Mouse (Mus musculus) natural killer cell, adult 2 months (primary cell): Measurements from ENCODE around the gene Dcaf17.
A peak's percentile ranks its signal among the peaks of the same experiment; 100 is the strongest.

ENCODE experiments used
- DNase-seq, 2 experiments: peaks; one replicate each; pipeline ENCODE4 v3.0.0; 2022; ENCODE audit warnings: low spot score in 2 of 2

Dcaf17 gene

GRCm38 (mm10) chr2:71054716-71055115 is 412 bp upstream of the Dcaf17 start:
- peak in 1 of 2 experiments; percentile 4 for DNase-seq

DNA sequence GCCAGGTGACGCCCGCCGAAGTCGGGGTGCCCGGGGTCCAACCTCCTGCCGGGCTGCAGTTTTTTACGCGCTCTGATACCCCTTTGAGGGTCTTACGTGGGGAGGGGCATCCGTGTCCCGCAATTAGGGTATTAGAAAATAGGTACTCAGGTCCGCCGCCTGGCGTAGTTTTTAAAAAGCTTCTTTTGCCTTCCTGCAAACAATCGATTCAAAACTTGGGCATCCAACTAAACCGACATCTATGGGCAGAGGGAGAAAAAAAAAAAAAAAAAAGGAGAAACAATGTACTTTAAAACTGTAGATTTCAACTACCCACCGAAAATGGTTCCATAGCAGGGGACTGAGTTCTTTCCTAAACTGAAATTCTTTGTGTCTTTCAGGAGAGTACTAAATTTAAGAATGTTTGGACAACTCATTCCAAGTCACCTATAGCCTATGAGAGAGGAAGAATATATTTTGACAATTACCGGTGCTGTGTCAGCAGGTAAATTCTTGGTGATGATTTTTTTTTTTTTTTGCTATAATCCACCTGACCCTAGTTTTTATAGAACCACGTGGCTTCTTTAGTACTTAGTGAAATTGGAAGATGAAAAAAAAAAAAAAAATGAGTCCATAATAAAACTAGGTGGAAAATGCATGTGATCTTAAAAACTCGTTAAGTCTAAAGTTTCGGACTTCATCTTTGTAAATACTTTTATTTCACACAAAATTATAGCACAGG is 1.1 kb downstream of the Dcaf17 start:
- DNase-seq: no peak

- DNase-seq: no peak
These were observed 16.5 kb downstream of the Dcaf17 start for GRCm38 (mm10) chr2:71071601-71072000.

GRCm38 (mm10) chr2:71073330-71073729 is 18.2 kb downstream of the Dcaf17 start:
- no peak for DNase-seq

GRCm38 (mm10) chr2:71073828-71074227 is 18.7 kb downstream of the Dcaf17 start:
- no peak for DNase-seq

- DNase-seq: no peak
These were observed 27.3 kb downstream of the Dcaf17 start for GRCm38 (mm10) chr2:71082416-71082815.

- DNase-seq: no peak
These were observed 28.5 kb downstream of the Dcaf17 start for GRCm38 (mm10) chr2:71083454-71084193.

- DNase-seq: no peak
These were observed 34.6 kb downstream of the Dcaf17 start for GRCm38 (mm10) chr2:71089766-71090165.

DNA sequence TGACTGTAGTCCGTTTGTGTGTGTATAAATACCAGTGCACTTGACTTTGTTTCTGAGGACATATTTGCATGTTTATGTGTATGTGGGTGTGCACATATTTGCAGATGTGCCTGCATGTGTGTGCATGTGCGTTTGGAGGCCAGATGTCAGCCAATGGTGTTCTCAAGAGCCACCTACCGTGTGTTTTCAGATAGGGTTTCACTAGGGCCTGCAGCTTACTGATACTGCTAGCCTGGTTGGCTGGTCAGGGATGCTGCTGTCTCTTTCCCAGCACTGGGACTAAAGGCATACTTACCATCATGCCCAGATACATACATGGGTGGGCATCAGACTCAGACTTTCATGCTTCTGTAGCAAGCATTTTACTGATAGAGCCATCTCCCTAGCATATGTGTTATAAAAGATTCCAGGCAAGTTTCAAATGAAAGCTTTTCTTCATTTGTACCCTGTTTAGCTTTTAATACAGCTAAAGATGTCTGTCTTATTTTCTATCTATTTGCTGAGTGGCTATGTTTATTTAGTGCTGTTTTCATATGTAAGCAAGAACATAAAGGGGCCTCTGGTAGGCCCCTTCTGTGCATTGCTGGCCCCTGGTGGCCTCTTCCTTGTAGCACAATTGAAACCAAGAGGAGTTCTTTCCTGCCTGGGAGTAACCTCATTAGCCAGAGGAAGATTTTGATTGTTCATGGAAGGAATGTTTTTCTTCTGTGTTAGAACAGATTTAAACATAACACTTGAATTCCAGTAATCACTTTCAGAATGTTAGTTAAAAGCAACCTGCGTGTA is 35.7 kb downstream of the Dcaf17 start:
- no peak for DNase-seq

DNA sequence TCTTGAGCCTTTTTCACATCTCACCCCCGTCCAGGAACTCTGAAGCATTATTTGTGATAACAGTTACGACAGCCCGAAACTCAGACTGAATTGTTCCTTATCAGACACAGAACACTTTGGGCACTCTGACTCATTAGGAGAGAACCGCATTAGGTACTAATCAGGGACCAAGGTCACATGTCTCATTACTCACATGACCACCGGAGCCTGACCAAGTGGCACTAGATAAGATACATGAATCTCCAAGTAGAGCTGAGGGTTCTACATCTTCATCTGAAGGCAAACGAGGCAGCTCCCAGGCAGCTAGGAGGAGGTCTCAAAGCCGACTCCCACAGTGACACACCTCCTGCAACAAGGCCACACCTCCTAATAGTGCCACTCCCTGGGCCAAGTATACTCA is 41.0 kb downstream of the Dcaf17 start:
- no peak for DNase-seq

GRCm38 (mm10) chr2:71102621-71103291 is 47.6 kb downstream of the Dcaf17 start:
- DNase-seq: no peak

- peak in 1 of 2 experiments; percentile 11 for DNase-seq
These were observed 48.2 kb downstream of the Dcaf17 start for GRCm38 (mm10) chr2:71103292-71103680.

DNA sequence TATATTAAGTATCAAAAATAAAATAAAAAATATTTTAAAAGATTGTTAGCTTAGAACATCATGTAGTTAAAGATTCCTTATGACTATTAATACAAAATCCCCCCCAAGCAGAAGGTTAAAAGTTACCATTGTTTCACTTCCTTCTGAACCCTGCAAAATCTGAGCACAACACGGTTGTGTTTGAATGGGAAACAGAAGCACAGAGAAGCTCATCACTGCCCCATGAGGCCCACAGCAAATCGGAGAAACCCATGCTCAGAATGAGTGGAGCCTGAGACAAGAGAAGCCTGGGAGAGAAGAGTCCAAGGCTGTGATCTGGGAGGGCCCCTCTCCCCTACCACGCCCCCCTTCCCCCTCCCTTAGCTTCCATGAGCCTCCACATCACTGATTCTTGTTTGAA is 49.6 kb downstream of the Dcaf17 start:
- DNase-seq: no peak

GRCm38 (mm10) chr2:71105469-71106215 is 50.5 kb downstream of the Dcaf17 start:
- no peak for DNase-seq

GRCm38 (mm10) chr2:71107225-71107624 is 52.1 kb downstream of the Dcaf17 start:
- DNase-seq: no peak

DNA sequence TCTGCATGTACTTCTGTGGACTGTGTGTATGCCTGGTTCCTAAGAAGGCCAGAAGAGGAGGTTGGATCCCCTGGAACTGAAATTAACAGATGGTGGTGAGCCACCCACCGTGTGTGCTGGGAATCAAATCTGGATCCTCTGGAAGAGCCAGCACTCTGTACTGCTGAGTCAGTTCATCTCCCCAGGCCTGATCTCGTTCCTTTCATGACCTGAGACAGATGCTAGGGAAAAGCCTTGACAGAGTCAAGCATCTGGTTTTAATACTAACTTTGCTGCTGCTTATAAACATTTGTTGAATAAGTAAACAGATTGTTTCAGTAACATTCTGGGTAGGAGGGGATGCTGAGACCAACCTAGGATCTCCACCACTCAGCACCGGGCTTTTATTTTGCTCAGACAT is 53.4 kb downstream of the Dcaf17 start:
- DNase-seq: no peak

DNA sequence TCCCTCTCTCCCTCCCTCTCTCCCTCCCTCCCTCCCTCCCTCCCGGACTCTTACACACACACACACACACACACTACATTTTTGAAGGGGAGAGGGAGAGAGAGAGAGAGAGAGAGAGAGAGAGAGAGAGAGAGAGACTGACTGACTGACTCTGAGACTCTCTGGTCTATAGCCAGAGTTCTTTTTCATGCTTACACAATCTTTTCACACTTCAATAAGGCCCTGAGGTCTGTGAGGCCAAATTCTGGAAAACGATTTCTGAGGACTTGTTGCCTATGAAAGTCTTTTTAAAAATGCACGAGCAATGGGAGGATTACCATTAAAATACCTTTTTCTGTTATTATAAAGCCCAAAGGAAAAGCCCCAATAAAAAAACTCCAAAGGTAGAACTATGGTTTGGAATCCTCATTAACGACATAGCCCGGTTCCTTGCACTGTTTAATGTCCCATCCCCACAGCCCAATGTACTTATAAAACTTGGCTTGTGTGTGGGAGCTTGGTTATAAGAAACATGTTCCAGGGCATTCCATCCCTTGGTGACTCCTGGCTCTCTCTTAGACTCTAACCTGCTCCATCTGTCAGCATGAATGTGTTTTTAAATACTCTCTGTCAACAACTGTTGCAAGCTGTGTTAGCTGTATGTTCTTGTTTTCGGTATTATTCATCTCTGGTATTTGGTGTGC is 58.5 kb downstream of the Dcaf17 start:
- DNase-seq: no peak

DNA sequence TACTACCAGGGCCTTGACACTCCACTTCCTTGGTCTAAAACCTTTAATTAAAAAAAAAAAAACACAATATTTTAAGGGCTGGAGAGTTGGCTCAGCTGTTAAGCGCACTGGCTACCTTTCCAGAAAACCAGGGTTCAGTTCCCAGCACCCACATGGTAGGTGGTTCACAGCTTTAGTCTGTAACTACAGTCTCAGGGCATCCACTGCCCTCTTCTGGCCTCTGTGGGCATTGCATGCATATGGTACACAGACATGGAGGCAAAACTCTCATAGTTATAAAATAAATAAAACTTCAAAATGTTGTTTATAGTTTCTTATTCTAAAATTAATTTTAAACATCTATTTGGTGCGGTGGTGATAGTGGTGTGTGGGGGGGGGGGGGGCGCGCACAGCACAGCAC is 61.0 kb downstream of the Dcaf17 start:
- DNase-seq: peak in 1 of 2 experiments; percentile 14

- DNase-seq: peak in 1 of 2 experiments; percentile 8
These were observed 62.9 kb downstream of the Dcaf17 start, which contains the start of gene Cybrd1 for GRCm38 (mm10) chr2:71117797-71118708. Gene Cybrd1, plus strand, starts transcription at chr2:71117923.
